Mouse (Mus musculus): ENCODE measurements around the gene Ctsz. TPM values are rescaled to one million over a fixed set of nuclear protein-coding genes. Genes with fewer than 3 reads are reported as not detected.

Ctsz gene
- polyA plus RNA-seq, 1 experiment from 2014 or later = 159 TPM

DNA sequence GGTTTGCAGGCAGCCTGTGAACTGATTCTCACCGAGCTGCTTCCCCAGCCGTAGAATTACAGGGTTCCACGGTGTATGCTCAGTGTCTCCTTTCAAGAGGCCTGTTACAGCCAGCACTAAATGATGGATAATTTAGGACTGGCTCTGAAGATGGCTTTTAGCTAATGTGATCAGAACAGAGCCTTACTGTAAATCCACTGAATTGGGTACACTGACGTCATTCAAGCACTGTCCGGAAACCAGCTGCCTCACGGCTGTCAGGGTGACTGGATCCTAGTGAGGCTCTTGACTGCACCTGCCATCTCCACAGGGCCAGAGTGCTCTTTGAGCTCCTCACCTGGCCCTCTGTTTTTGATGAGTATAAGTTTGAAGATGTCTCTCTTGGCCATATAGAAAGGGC is 17.7 kb downstream of the Ctsz start:
- Histone ChIP-seq H3K9me3 (ENCODE audit: control insufficient read depth, low read length) (no peaks in the 10 kb centered on the region), H3K4me1 (replicated peaks; ENCODE audit: control insufficient read depth, insufficient read depth, low read length) (peaks cover 9% of the 10 kb centered on the region; the same call in 1 of the 2 replicates), H3K4me3 (ENCODE audit: low read depth, low read length) (no peak overlapping the region), H3K9ac (ENCODE audit: low read depth, low read length) (no peak overlapping the region), H3K27ac (ENCODE audit: low read depth, low read length) (no peak overlapping the region), H3K36me3 (ENCODE audit: control insufficient read depth, insufficient read depth, low read length) (peaks cover 38% of the 10 kb centered on the region), H3K27me3 (replicated peaks; ENCODE audit: control insufficient read depth, insufficient read depth, low read length) (no peaks in the 10 kb centered on the region), H3K4me2 (no peak overlapping the region)
- DNase-seq (ENCODE audit: low spot score) (no peak), ATAC-seq (replicated peaks; ENCODE audit: low FRiP score) (no peak)
- WGBS = 92% methylated on average over 6 of the region's 6 CpGs

DNA sequence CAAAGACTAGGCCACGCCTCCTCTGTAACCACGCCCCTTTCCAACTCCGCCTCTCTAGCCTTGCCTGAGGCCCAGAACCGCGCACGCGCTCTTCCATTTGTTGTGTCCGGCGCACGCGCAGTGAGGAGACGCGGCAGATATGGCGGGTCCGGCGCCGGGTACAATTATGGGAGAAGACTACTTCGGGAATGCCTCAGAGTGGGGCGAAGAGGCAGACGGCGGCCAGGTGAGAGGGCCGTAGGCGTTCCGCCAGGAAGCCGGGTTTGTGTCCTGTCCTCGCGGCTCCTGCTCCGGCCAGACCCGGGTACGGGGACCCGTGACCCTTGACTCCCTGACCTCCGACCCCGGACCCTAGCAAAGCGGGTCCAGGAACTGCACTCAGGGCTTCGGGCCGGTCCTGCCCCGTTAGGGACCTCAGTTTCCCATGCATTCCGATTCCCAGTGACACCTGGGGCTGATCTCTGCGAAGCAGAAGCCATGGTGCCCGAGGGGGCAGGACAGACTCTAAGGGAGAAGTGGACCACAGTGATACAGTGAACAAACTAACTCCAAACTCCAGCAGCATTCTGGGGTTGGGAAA is 23.0 kb downstream of the Ctsz start, which contains the start of gene Nelfcd:
TSS of gene Nelfcd (plus strand) at position 74 of the 580 bp plus-strand sequence.
- H3K27ac ChIP-seq (ENCODE audit: low read depth, low read length) = 0 out of 2 replicates have a peak within 1 kb of the TSS, but pooled peaks have one; percentile 22
- no peaks in the 10 kb centered on the region for H3K27me3 ChIP-seq (replicated peaks; ENCODE audit: control insufficient read depth, insufficient read depth, low read length)
- peak; percentile 94 for DNase-seq (ENCODE audit: low spot score)
- H3K9ac ChIP-seq (ENCODE audit: low read depth, low read length) = peak within 1 kb of the TSS; percentile 93
- WGBS = 1% methylated on average over 40 of the region's 40 CpGs
- peaks cover 9% of the 10 kb centered on the region; the same call in 1 of the 2 replicates for H3K4me1 ChIP-seq (replicated peaks; ENCODE audit: control insufficient read depth, insufficient read depth, low read length)
- peak within 1 kb of the TSS; percentile 78 for H3K4me2 ChIP-seq
- H3K9me3 ChIP-seq (ENCODE audit: control insufficient read depth, low read length) = no peaks in the 10 kb centered on the region
- H3K36me3 ChIP-seq (ENCODE audit: control insufficient read depth, insufficient read depth, low read length) = no peaks in the 10 kb centered on the region
- peak; percentile 94 for ATAC-seq (replicated peaks; ENCODE audit: low FRiP score)
- H3K4me3 ChIP-seq (ENCODE audit: low read depth, low read length) = peak within 1 kb of the TSS; percentile 89

DNA sequence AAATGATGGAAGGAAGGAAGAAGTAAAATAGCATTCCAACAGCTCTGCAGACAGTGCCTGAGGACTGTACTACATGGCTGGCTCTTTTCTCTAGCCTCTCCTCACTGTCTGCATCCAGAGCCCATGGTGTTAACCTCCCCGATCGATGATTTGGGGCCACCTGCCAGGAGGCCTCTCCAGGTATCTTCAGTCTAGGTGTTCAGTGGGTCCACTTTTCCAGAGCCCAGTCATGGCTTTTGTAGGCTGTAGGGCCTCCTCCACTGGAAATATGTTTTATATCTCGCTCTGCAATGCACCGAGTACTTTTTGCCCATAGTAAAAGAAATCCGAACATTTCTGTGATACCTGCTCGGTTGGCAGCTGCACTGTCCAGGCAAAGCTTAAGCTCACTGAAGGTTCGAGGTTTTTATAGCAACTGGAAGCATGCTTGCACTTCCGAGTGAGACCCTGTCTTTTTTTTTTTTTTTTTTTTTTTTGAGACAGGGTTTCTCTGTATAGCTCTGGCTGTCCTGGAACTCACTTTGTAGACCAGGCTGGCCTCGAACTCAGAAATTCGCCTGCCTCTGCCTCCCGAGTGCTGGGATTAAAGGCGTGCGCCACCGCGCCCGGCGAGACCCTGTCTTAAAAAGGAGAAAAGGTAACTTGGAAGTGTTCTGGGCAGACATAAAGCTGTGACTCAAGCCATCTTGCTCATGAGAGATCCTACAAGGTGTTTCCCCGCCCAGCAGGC is 23.7 kb downstream of the Ctsz start:
- peaks cover 9% of the 10 kb centered on the region; the same call in 1 of the 2 replicates for H3K4me1 ChIP-seq (replicated peaks; ENCODE audit: control insufficient read depth, insufficient read depth, low read length)
- no peak; the same call in 1 of the 2 replicates for ATAC-seq (replicated peaks; ENCODE audit: low FRiP score)
- H3K36me3 ChIP-seq (ENCODE audit: control insufficient read depth, insufficient read depth, low read length) = no peaks in the 10 kb centered on the region
- DNase-seq (ENCODE audit: low spot score) = no peak
- peak overlapping the region; percentile 89 for H3K4me3 ChIP-seq (ENCODE audit: low read depth, low read length)
- H3K4me2 ChIP-seq = peak overlapping the region; percentile 78
- 38% methylated on average over 18 of the region's 18 CpGs for WGBS
- no peaks in the 10 kb centered on the region for H3K27me3 ChIP-seq (replicated peaks; ENCODE audit: control insufficient read depth, insufficient read depth, low read length)
- H3K9me3 ChIP-seq (ENCODE audit: control insufficient read depth, low read length) = no peaks in the 10 kb centered on the region
- no peak overlapping the region; the same call in 1 of the 2 replicates for H3K9ac ChIP-seq (ENCODE audit: low read depth, low read length)
- no peak overlapping the region for H3K27ac ChIP-seq (ENCODE audit: low read depth, low read length)

DNA sequence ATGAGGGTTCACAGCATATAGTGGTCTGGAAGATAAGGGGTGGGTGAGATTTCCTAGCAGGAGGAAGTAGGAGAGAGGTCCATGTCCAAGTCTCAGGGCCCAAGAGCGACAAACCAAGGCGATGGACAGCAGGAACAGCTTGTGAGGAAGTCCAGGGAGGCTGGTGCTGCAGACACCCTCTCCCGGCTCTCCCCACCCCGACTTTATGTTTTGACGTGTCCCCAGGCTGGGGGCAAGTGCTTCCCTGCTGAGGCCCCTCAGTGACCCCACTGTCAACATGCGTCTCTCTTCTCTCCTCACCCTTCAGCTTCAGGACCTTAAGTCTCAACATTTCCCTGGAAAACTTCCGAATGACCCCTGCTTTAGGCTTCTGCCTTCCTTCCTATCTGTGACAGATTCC is 25.7 kb downstream of the Ctsz start:
- 65% methylated on average over 7 of the region's 7 CpGs for WGBS
- no peak for DNase-seq (ENCODE audit: low spot score)

DNA sequence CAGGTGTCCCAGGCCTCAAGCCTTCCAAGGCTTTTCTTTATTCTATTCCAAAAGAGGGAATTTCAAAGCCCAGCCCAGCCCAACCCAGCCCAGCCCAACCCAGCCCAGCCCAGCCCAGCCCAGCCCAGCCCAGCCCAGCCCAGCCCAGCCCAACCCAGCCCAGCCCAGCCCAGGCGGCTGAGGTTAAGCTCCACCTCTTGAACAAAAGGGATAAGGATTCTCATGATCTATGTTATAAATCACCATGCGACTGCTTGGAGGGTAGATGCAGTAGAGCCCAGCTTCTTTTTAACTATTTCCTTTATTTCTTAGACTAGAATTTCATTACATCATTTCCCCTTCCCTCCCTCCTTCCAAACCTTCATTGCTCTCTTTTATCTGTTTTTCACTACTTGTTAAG is 28.6 kb downstream of the Ctsz start:
- H3K4me3 ChIP-seq (ENCODE audit: low read depth, low read length) = no peak overlapping the region

More for the DNA sequence above, 25.7 kb downstream of the Ctsz start:
- Histone ChIP-seq H3K27ac (ENCODE audit: low read depth, low read length) (no peak overlapping the region), H3K4me2 (no peak overlapping the region), H3K36me3 (ENCODE audit: control insufficient read depth, insufficient read depth, low read length) (no peaks in the 10 kb centered on the region), H3K9me3 (ENCODE audit: control insufficient read depth, low read length) (no peaks in the 10 kb centered on the region), H3K9ac (ENCODE audit: low read depth, low read length) (no peak overlapping the region), H3K4me1 (replicated peaks; ENCODE audit: control insufficient read depth, insufficient read depth, low read length) (peaks cover 13% of the 10 kb centered on the region; the same call in 1 of the 2 replicates), H3K4me3 (ENCODE audit: low read depth, low read length) (no peak overlapping the region), H3K27me3 (replicated peaks; ENCODE audit: control insufficient read depth, insufficient read depth, low read length) (no peaks in the 10 kb centered on the region)
- no peak for ATAC-seq (replicated peaks; ENCODE audit: low FRiP score)

DNA sequence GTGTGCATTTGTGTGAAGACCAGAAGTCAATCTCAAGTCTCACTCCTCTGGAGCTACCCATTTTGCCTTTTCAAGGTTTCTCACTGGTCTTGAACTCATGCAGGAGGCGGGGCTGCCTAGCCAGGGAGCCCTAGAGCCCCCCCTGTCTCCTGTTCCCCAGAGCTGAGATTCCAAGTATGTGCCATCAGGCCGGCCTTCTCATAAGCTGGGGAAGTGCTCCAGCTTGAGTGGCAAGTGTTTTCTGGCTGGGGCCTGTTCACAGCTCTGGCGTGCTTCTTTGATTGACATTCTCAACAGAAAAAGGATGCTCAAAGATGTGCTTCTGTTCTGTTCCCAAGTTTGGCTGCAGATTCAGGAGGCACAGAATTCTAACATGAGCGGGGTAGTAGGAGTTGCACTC is 38.4 kb downstream of the Ctsz start:
- no peak overlapping the region for H3K27ac ChIP-seq (ENCODE audit: low read depth, low read length)
- 81% methylated on average over 4 of the region's 4 CpGs for WGBS
- H3K4me3 ChIP-seq (ENCODE audit: low read depth, low read length) = no peak overlapping the region
- H3K9ac ChIP-seq (ENCODE audit: low read depth, low read length) = no peak overlapping the region
- peak; percentile 25 for DNase-seq (ENCODE audit: low spot score)
- H3K4me2 ChIP-seq = no peak overlapping the region
- no peaks in the 10 kb centered on the region for H3K36me3 ChIP-seq (ENCODE audit: control insufficient read depth, insufficient read depth, low read length)
- H3K27me3 ChIP-seq (replicated peaks; ENCODE audit: control insufficient read depth, insufficient read depth, low read length) = no peaks in the 10 kb centered on the region
- H3K9me3 ChIP-seq (ENCODE audit: control insufficient read depth, low read length) = no peaks in the 10 kb centered on the region
- no peak for ATAC-seq (replicated peaks; ENCODE audit: low FRiP score)
- H3K4me1 ChIP-seq (replicated peaks; ENCODE audit: control insufficient read depth, insufficient read depth, low read length) = no peaks in the 10 kb centered on the region

More for the DNA sequence above, 28.6 kb downstream of the Ctsz start:
- Histone ChIP-seq H3K4me1 (replicated peaks; ENCODE audit: control insufficient read depth, insufficient read depth, low read length) (peaks cover 3% of the 10 kb centered on the region; the same call in 1 of the 2 replicates), H3K27ac (ENCODE audit: low read depth, low read length) (no peak overlapping the region), H3K9me3 (ENCODE audit: control insufficient read depth, low read length) (no peaks in the 10 kb centered on the region), H3K36me3 (ENCODE audit: control insufficient read depth, insufficient read depth, low read length) (no peaks in the 10 kb centered on the region), H3K4me2 (no peak overlapping the region), H3K27me3 (replicated peaks; ENCODE audit: control insufficient read depth, insufficient read depth, low read length) (no peaks in the 10 kb centered on the region), H3K9ac (ENCODE audit: low read depth, low read length) (no peak overlapping the region)
- WGBS = 40% methylated on average over 2 of the region's 2 CpGs
- ATAC-seq (replicated peaks; ENCODE audit: low FRiP score) (peak; percentile 74), DNase-seq (ENCODE audit: low spot score) (no peak)

DNA sequence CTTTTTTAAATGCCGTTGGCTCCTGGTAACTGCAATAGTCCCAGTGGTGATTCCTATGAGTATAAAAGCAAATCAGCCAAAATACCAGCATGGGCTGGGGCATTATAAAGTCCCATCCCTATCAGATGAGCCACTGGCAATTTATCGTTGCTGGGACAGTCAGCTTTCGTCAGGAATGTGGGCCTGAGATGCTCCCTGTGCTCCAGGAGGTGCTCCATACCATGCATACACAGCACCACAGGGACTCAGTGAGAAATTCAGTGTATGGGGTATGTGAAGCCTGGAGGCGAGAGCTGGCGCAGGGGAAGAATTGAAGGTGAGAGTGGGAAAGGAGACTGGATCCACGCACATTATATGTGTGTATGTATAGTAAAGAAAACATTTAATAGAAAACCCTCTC is 41.0 kb downstream of the Ctsz start:
- ATAC-seq (replicated peaks; ENCODE audit: low FRiP score) (no peak), DNase-seq (ENCODE audit: low spot score) (peak; percentile 6)
- H3K9me3 ChIP-seq (ENCODE audit: control insufficient read depth, low read length) = no peaks in the 10 kb centered on the region
- no peaks in the 10 kb centered on the region for H3K27me3 ChIP-seq (replicated peaks; ENCODE audit: control insufficient read depth, insufficient read depth, low read length)
- no peaks in the 10 kb centered on the region for H3K4me1 ChIP-seq (replicated peaks; ENCODE audit: control insufficient read depth, insufficient read depth, low read length)
- 79% methylated on average over 6 of the region's 6 CpGs for WGBS
- no peak overlapping the region for H3K4me3 ChIP-seq (ENCODE audit: low read depth, low read length)
- no peak overlapping the region for H3K9ac ChIP-seq (ENCODE audit: low read depth, low read length)
- no peaks in the 10 kb centered on the region for H3K36me3 ChIP-seq (ENCODE audit: control insufficient read depth, insufficient read depth, low read length)
- no peak overlapping the region for H3K4me2 ChIP-seq
- no peak overlapping the region for H3K27ac ChIP-seq (ENCODE audit: low read depth, low read length)

DNA sequence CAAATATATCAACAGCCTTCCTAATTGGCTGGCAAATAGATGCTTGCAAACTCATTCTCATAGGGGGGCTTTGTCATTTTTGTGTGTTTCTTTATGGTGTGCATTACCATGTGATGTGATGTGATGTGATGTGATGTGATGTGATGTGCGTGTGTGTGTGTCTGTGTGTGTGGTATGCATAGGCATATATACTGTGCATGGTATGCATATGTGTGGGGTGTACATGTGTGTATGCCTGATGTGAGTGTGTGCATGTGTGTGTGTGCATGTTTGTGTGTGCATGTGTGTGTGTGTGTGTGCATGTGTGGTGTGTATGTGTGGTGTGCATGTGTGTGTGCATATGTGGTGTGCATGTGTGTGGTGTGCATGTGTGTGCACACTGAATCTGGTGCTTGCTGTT is 41.8 kb downstream of the Ctsz start:
- Histone ChIP-seq H3K9me3 (ENCODE audit: control insufficient read depth, low read length) (no peaks in the 10 kb centered on the region), H3K9ac (ENCODE audit: low read depth, low read length) (no peak overlapping the region), H3K4me1 (replicated peaks; ENCODE audit: control insufficient read depth, insufficient read depth, low read length) (no peaks in the 10 kb centered on the region), H3K27ac (ENCODE audit: low read depth, low read length) (no peak overlapping the region), H3K36me3 (ENCODE audit: control insufficient read depth, insufficient read depth, low read length) (no peaks in the 10 kb centered on the region), H3K4me3 (ENCODE audit: low read depth, low read length) (no peak overlapping the region), H3K4me2 (no peak overlapping the region), H3K27me3 (replicated peaks; ENCODE audit: control insufficient read depth, insufficient read depth, low read length) (no peaks in the 10 kb centered on the region)
- 81% methylated on average over 1 of the region's 1 CpGs for WGBS
- DNase-seq (ENCODE audit: low spot score) = no peak
- no peak; the same call in 1 of the 2 replicates for ATAC-seq (replicated peaks; ENCODE audit: low FRiP score)
